10 mouse cellular contexts compared by ENCODE assay signal in the genomic region with DNA sequence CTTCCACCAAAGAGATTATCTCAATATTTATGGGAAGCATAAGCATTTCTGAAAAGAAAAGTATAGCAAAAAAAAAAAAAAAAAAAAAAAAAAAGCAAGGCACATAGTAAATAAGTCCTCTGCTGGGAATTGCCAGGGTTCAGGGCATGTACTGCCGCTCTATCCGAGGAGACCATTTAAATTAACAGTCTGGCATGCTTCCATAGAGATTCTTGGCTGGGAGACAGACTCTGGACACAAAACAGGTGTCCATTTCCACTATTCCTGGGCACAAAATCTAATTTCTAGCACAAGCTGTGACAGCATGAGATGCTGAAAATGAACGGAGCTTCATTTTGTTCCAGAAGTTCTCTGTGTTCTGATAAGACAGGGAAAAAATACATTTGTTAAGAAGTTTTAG. TPM values are rescaled to one million over a fixed set of nuclear protein-coding genes. Genes with fewer than 3 reads are reported as not detected.
DNase-seq lines count a peak whose midpoint lies in the region; ATAC-seq lines count a peak whose summit lies in the region.
"Had no signal": no experiment of that assay in that cellular context is flagged by ENCODE, and none has a peak within 500 bp of the region (broad histone marks: within the 10 kb centered on the region; RNA-seq: fewer than 3 reads in every experiment).

No protein-coding gene starts in this region.

- no peak overlapping the region for H3K9ac ChIP-seq in hindbrain, embryonic 14.5 days
- no peak overlapping the region for H3K9ac ChIP-seq in kidney, embryonic 14.5 days (ENCODE audit: low read depth, low read length)
- H3K9ac ChIP-seq: stomach, embryonic 15.5 days had no signal

- H3K27ac ChIP-seq in hindbrain, embryonic 14.5 days, result no peak overlapping the region
- no peak overlapping the region for H3K27ac ChIP-seq in hindbrain, embryonic 10.5 days
- no peak overlapping the region for H3K27ac ChIP-seq in kidney, embryonic 14.5 days (ENCODE audit: low read depth, low read length)

- no peak overlapping the region for H3K4me3 ChIP-seq in hindbrain, embryonic 14.5 days (replicated peaks; ENCODE audit: low read length)
- H3K4me3 ChIP-seq in hindbrain, embryonic 10.5 days, result no peak overlapping the region
- H3K4me3 ChIP-seq in kidney, embryonic 14.5 days (ENCODE audit: low read length), result no peak overlapping the region
- H3K4me3 ChIP-seq: megakaryocyte, embryonic 14.5 days; stomach, embryonic 15.5 days had no signal

- peak; percentile 64 for DNase-seq in hindbrain, embryonic 14.5 days (ENCODE audit: low spot score)
- DNase-seq in hindbrain, embryonic 10.5 days (ENCODE audit: low spot score), result no peak
- peak; percentile 93 for DNase-seq in MN1 (ENCODE audit: low spot score)
- DNase-seq in adipocyte (ENCODE audit: low spot score), result peak; percentile 73
- peak; percentile 80 to 89 for DNase-seq in cerebellum, postnatal 25 days
- DNase-seq in kidney, postnatal 25 days, result no peak
- DNase-seq in urinary bladder, postnatal 36 days (ENCODE audit: low spot score in 2 of 2), result no peak

- ATAC-seq in hindbrain, embryonic 14.5 days (ENCODE audit: low FRiP score), result 0 out of 2 replicates have a peak, but pooled peaks have one; percentile 43
- ATAC-seq in kidney, embryonic 14.5 days (ENCODE audit: low FRiP score, low TSS enrichment), result no peak

- no peaks in the 10 kb centered on the region for H3K4me1 ChIP-seq in hindbrain, embryonic 14.5 days (replicated peaks; ENCODE audit: control insufficient read depth, insufficient read depth, low read length)
- H3K4me1 ChIP-seq in hindbrain, embryonic 10.5 days (replicated peaks), result no peaks in the 10 kb centered on the region
- H3K4me1 ChIP-seq in kidney, embryonic 14.5 days (ENCODE audit: control insufficient read depth, insufficient read depth, low read length), result no peaks in the 10 kb centered on the region
- H3K4me1 ChIP-seq: megakaryocyte, embryonic 14.5 days; stomach, embryonic 15.5 days had no signal

- no peak overlapping the region for H3K4me2 ChIP-seq in hindbrain, embryonic 14.5 days (replicated peaks)
- no peak overlapping the region for H3K4me2 ChIP-seq in kidney, embryonic 14.5 days (replicated peaks; ENCODE audit: low read depth, low read length)
- H3K4me2 ChIP-seq: stomach, embryonic 15.5 days had no signal

- no peaks in the 10 kb centered on the region for H3K36me3 ChIP-seq in hindbrain, embryonic 14.5 days (replicated peaks; ENCODE audit: control insufficient read depth, insufficient read depth)
- H3K36me3 ChIP-seq in hindbrain, embryonic 10.5 days, result no peaks in the 10 kb centered on the region
- no peaks in the 10 kb centered on the region for H3K36me3 ChIP-seq in kidney, embryonic 14.5 days (ENCODE audit: control insufficient read depth, insufficient read depth, low read length)
- H3K36me3 ChIP-seq: stomach, embryonic 15.5 days had no signal

- 51% methylated on average over 3 of the region's 3 CpGs for WGBS in hindbrain, embryonic 14.5 days
- 90% methylated on average over 3 of the region's 3 CpGs for WGBS in hindbrain, embryonic 10.5 days
- WGBS in kidney, embryonic 14.5 days, result 64% methylated on average over 3 of the region's 3 CpGs

- no peaks in the 10 kb centered on the region for H3K9me3 ChIP-seq in hindbrain, embryonic 14.5 days (ENCODE audit: control insufficient read depth, low read length)
- no peaks in the 10 kb centered on the region for H3K9me3 ChIP-seq in hindbrain, embryonic 10.5 days
- no peaks in the 10 kb centered on the region for H3K9me3 ChIP-seq in kidney, embryonic 14.5 days (ENCODE audit: control insufficient read depth, low read length)
- H3K9me3 ChIP-seq: stomach, embryonic 15.5 days had no signal

- H3K27me3 ChIP-seq in hindbrain, embryonic 14.5 days (ENCODE audit: control insufficient read depth, insufficient read depth, low read length), result no peaks in the 10 kb centered on the region
- no peaks in the 10 kb centered on the region for H3K27me3 ChIP-seq in hindbrain, embryonic 10.5 days (ENCODE audit: insufficient read depth, poor library complexity, severe bottlenecking)
- no peaks in the 10 kb centered on the region for H3K27me3 ChIP-seq in kidney, embryonic 14.5 days (ENCODE audit: control insufficient read depth, insufficient read depth, low read length)
- H3K27me3 ChIP-seq: megakaryocyte, embryonic 14.5 days; stomach, embryonic 15.5 days had no signal

RNA-seq across cellular contexts. Expression of a gene that starts 27.1 kb away (rescaled TPM):
- polyA plus RNA-seq in hindbrain, embryonic 14.5 days (2014; fragmentation: Nextera tagmentation; extraction: Ambion mirVana), result 266 and 270 TPM in 2 replicates
- polyA plus RNA-seq in hindbrain, embryonic 10.5 days (2016; fragmentation: Nextera tagmentation; extraction: Ambion mirVana), result 27.8 and 39.4 TPM in 2 replicates
- polyA plus RNA-seq in kidney, embryonic 14.5 days (2014; fragmentation: Nextera tagmentation; extraction: Ambion mirVana), result 0.31 and 0.59 TPM in 2 replicates

Comparison
In these comparisons a context has a peak if more than half of its experiments do, and no peak if none do; other contexts are left out.
1. DNase-seq: peak in hindbrain, embryonic 14.5 days (single experiment), MN1 (single experiment), adipocyte (single experiment) and cerebellum, postnatal 25 days (2 of 2); none in hindbrain, embryonic 10.5 days (single experiment), kidney, postnatal 25 days (0 of 2) and urinary bladder, postnatal 36 days (0 of 2).
2. RNA of a gene that starts 27.1 kb away (polyA plus RNA-seq): 266 to 270 TPM in hindbrain, embryonic 14.5 days and 27.8 to 39.4 TPM in hindbrain, embryonic 10.5 days; 0.31 to 0.59 TPM in kidney, embryonic 14.5 days; every median in the first group is over 10 times any median in the second.